Mouse (Mus musculus) liver, adult 2 months (tissue): ENCODE results near the gene Cxcr5.

ENCODE experiments used
- CTCF ChIP-seq: fragments of 200-500 bp; IDR thresholded peaks from 2 replicates; pipeline ENCODE4 v1.5.1; 2011; ENCODE audit warnings: low read depth, low read length, control low read depth
- POLR2A ChIP-seq: fragments of 200-500 bp; IDR thresholded peaks from 2 replicates; pipeline ENCODE4 v1.6.1; 2011; ENCODE audit warnings: low read length, control low read depth; ENCODE audit not compliant: insufficient read depth; ENCODE audit errors: extremely low read depth

GRCm38 (mm10) chr9:44602766-44603165 is 41.1 kb upstream of the Cxcr5 start:
- TF ChIP-seq CTCF (no peak), POLR2A (no peak)
